Mouse (Mus musculus) NIH3T3 (cell line): ENCODE results near the gene Irf2bp2.
A peak's percentile ranks its signal among the peaks of the same experiment; 100 is the strongest.

Experiments used
- DNase-seq: peaks from one replicate; pipeline ENCODE4 v3.0.0-alpha.2; 2012; ENCODE audit warnings: low read depth

Gene Irf2bp2

GRCm38 (mm10) chr8:126593889-126594480 is at the start of gene Irf2bp2:
TSS of gene Irf2bp2 (minus strand) at chr8:126593986.
- DNase-seq, result peak; percentile 99

- no peak for DNase-seq
Measured at GRCm38 (mm10) chr8:126642665-126643064, 48.9 kb upstream of the Irf2bp2 start.

GRCm38 (mm10) chr8:126641568-126642295 is 47.9 kb upstream of the Irf2bp2 start:
- no peak for DNase-seq

- DNase-seq, result no peak
Measured at GRCm38 (mm10) chr8:126639161-126639560, 45.4 kb upstream of the Irf2bp2 start.

- no peak for DNase-seq
Measured at GRCm38 (mm10) chr8:126638027-126638426, 44.2 kb upstream of the Irf2bp2 start.

- DNase-seq, result peak; percentile 78
Measured at GRCm38 (mm10) chr8:126634541-126635048, 40.8 kb upstream of the Irf2bp2 start.

- no peak for DNase-seq
Measured at GRCm38 (mm10) chr8:126628616-126629015, 34.8 kb upstream of the Irf2bp2 start.

- no peak for DNase-seq
Measured at GRCm38 (mm10) chr8:126626415-126626814, 32.6 kb upstream of the Irf2bp2 start.

GRCm38 (mm10) chr8:126622111-126622795 is 28.5 kb upstream of the Irf2bp2 start:
- no peak for DNase-seq

- DNase-seq, result no peak
Measured at GRCm38 (mm10) chr8:126620721-126621120, 26.9 kb upstream of the Irf2bp2 start.

- DNase-seq, result no peak
Measured at GRCm38 (mm10) chr8:126619487-126619886, 25.7 kb upstream of the Irf2bp2 start.

GRCm38 (mm10) chr8:126617665-126618064 is 23.9 kb upstream of the Irf2bp2 start:
- no peak for DNase-seq

GRCm38 (mm10) chr8:126616736-126617135 is 22.9 kb upstream of the Irf2bp2 start:
- DNase-seq, result peak; percentile 36

- DNase-seq, result peak; percentile 93
Measured at GRCm38 (mm10) chr8:126615765-126616164, 22.0 kb upstream of the Irf2bp2 start.

- DNase-seq, result no peak
Measured at GRCm38 (mm10) chr8:126614740-126615132, 20.9 kb upstream of the Irf2bp2 start.

- DNase-seq, result peak; percentile 91
Measured at GRCm38 (mm10) chr8:126614062-126614739, 20.4 kb upstream of the Irf2bp2 start.

- peak; percentile 40 for DNase-seq
Measured at GRCm38 (mm10) chr8:126613143-126613542, 19.4 kb upstream of the Irf2bp2 start.

GRCm38 (mm10) chr8:126612739-126613138 is 19.0 kb upstream of the Irf2bp2 start:
- DNase-seq, result no peak

GRCm38 (mm10) chr8:126610713-126611112 is 16.9 kb upstream of the Irf2bp2 start:
- peak; percentile 25 for DNase-seq

- DNase-seq, result no peak
Measured at GRCm38 (mm10) chr8:126609556-126610263, 15.9 kb upstream of the Irf2bp2 start.

- DNase-seq, result peak; percentile 92
Measured at GRCm38 (mm10) chr8:126603241-126603947, 9.6 kb upstream of the Irf2bp2 start.
